Mouse (Mus musculus): ENCODE results near the gene Kpna6.

DNA sequence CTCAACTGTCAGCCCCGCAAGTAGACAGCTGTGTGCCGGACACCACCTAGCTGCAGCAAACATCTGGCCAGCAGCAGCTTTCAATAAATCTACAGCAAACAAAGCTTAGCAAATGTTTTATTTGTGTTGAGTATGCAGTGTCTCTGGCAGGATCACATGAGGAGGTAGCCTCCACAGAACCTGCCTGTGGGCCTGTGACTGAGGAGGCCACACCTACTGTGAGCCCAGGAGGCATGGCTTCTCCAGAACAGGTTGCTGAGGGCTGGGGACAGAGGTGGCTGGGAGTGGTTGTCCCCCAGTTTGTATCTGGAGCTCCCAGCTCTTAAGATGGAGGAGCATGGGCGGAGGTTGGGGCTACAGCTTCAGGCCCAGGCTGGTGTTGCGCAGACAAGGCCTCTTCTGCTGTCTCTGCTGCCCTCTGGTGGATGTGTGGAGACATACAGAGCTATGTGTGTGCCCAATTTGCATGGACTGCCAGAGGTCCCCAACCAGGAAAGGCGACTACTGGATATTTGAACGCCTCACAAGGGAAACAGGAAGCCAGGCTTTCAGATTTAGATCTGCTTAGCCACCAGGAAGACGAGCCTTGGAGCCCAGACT lies 64.0 kb downstream of the Kpna6 start:
- TF ChIP-seq E2F4 (IDR thresholded peaks at IDR 0.05; ENCODE audit: borderline replicate concordance, low read depth, low read length): no peak
- TF ChIP-seq MYB (IDR thresholded peaks at IDR 0.05; ENCODE audit: low read depth, low read length): no peak
- no peak for TF ChIP-seq POLR2A (IDR thresholded peaks at IDR 0.05; ENCODE audit: control insufficient read depth in 1 of 2, insufficient read depth in 1 of 2, low read depth in 1 of 2, low read length in 2 of 2, poor library complexity in 1 of 2)
- TF ChIP-seq CTCF (IDR thresholded peaks at IDR 0.05 in 2 of 3, conservative IDR thresholded peaks at IDR 0.05 in 1 of 3; ENCODE audit: control insufficient read depth in 1 of 3, insufficient read depth in 1 of 3, low read depth in 2 of 3, low read length in 3 of 3, poor library complexity in 1 of 3, severe bottlenecking in 1 of 3): peak; percentile 76 to 83 (median 82)
- TF ChIP-seq USF1 (IDR thresholded peaks at IDR 0.05; ENCODE audit: low read depth, low read length): no peak
- no peak for TF ChIP-seq EP300 (IDR thresholded peaks at IDR 0.05; ENCODE audit: low read depth in 1 of 2, low read length in 2 of 2)
- no peak for TF ChIP-seq ELF1 (IDR thresholded peaks at IDR 0.05; ENCODE audit: low read depth, low read length)
- TF ChIP-seq ZKSCAN1 (IDR thresholded peaks at IDR 0.05; ENCODE audit: low read depth, low read length): no peak
- peak; percentile 75 for TF ChIP-seq SMC3 (IDR thresholded peaks at IDR 0.05; ENCODE audit: low read depth, low read length)
- peak; percentile 51; the same call in 1 of the 2 replicates for TF ChIP-seq ZC3H11A (IDR thresholded peaks at IDR 0.05; ENCODE audit: low read depth, low read length)
- TF ChIP-seq RCOR1 (IDR thresholded peaks at IDR 0.05; ENCODE audit: low read depth, low read length): no peak
- TF ChIP-seq CHD1 (IDR thresholded peaks at IDR 0.05; ENCODE audit: low read depth, low read length): no peak
- no peak for TF ChIP-seq BHLHE40 (IDR thresholded peaks at IDR 0.05; ENCODE audit: borderline replicate concordance, low read depth, low read length)

Measured in MEL (cell line).